Mouse (Mus musculus) CH12.LX (cell line): Measurements from ENCODE around the gene Tctn1. TPM values are rescaled to one million over a fixed set of nuclear protein-coding genes. Genes with fewer than 3 reads are reported as not detected.

ENCODE experiments used
- DNase-seq: peaks from one replicate; pipeline ENCODE4 v3.0.0-alpha.2; 2013; ENCODE audit errors: extremely low read depth
- H3K27ac ChIP-seq: 2 replicates; pipeline ENCODE4 v1.5.1; 2012; ENCODE audit warnings: low read depth, mild to moderate bottlenecking, control low read depth, moderate library complexity; ENCODE audit not compliant: insufficient read depth
- H3K27me3 ChIP-seq: replicated peaks from 2 replicates; pipeline ENCODE3; 2012; ENCODE audit warnings: inconsistent platforms
- H3K36me3 ChIP-seq, 2 experiments: replicated peaks in 1 of 2; 2 replicates each; pipeline versions ENCODE3 to v1.6.1; 2012; ENCODE audit warnings: inconsistent platforms in 1 of 2, low read length in 1 of 2, mild to moderate bottlenecking in 1 of 2, mixed read lengths in 1 of 2, moderate library complexity in 1 of 2; ENCODE audit not compliant: control insufficient read depth in 1 of 2, insufficient read depth in 1 of 2
- H3K4me1 ChIP-seq, 2 experiments: 2 replicates each; pipeline ENCODE4 v1.6.1; 2012; ENCODE audit warnings: inconsistent platforms in 1 of 2, moderate library complexity in 1 of 2; ENCODE audit not compliant: insufficient read depth in 2 of 2, control insufficient read depth in 1 of 2
- H3K4me2 ChIP-seq: 2 replicates; pipeline ENCODE4 v1.6.1; 2012; ENCODE audit warnings: low read depth, mild to moderate bottlenecking, control low read depth; ENCODE audit not compliant: poor library complexity, insufficient read depth, severe bottlenecking
- H3K4me3 ChIP-seq, 3 experiments: fragments of 150-350 bp in 1 of 3; sonication (generic) in 1 of 3; replicated peaks in 1 of 3; 2 replicates each; pipeline versions ENCODE3 to v1.5.1; 2011 to 2012; ENCODE audit warnings: low read depth in 2 of 3, low read length in 2 of 3, mild to moderate bottlenecking in 2 of 3, moderate library complexity in 2 of 3, control low read depth in 1 of 3, improper control_type of control experiment in 1 of 3, inconsistent platforms in 1 of 3, mixed read lengths in 1 of 3; ENCODE audit not compliant: poor library complexity in 1 of 3
- H3K79me2 ChIP-seq: replicated peaks from 2 replicates; pipeline ENCODE4 v1.6.1; 2012; ENCODE audit warnings: mild to moderate bottlenecking, moderate library complexity; ENCODE audit not compliant: control insufficient read depth, poor library complexity, insufficient read depth, severe bottlenecking; ENCODE audit errors: extremely low read depth
- H3K9ac ChIP-seq: 2 replicates; pipeline ENCODE4 v1.6.1; 2012; ENCODE audit warnings: low read depth, mild to moderate bottlenecking, control low read depth, moderate library complexity; ENCODE audit not compliant: insufficient read depth
- H3K9me3 ChIP-seq: replicated peaks from 2 replicates; pipeline ENCODE3; 2012; ENCODE audit warnings: low read length, inconsistent platforms, mixed read lengths
- BHLHE40 ChIP-seq: IDR thresholded peaks from 2 replicates; pipeline ENCODE4 v1.6.1; 2011; ENCODE audit warnings: mild to moderate bottlenecking, low read depth, low read length, improper control_type of control experiment
- CTCF ChIP-seq, 2 experiments: IDR thresholded peaks in 1 of 2; conservative IDR thresholded peaks in 1 of 2; 2 replicates each; pipeline ENCODE4 v1.5.1; 2011 to 2012; ENCODE audit warnings: low read depth in 2 of 2, low read length in 2 of 2, improper control_type of control experiment in 1 of 2, inconsistent platforms in 1 of 2, mild to moderate bottlenecking in 1 of 2, moderate library complexity in 1 of 2
- ELF1 ChIP-seq: IDR thresholded peaks from 2 replicates; pipeline ENCODE4 v1.6.1; 2014; ENCODE audit warnings: low read depth, mild to moderate bottlenecking, inconsistent platforms, low read length, improper control_type of control experiment
- EP300 ChIP-seq: IDR thresholded peaks from 2 replicates; pipeline ENCODE4 v1.6.1; 2011; ENCODE audit warnings: low read length, improper control_type of control experiment
- IRF4 ChIP-seq: IDR thresholded peaks from 2 replicates; pipeline ENCODE4 v1.6.1; 2014; ENCODE audit warnings: low read depth, mild to moderate bottlenecking, inconsistent platforms, low read length, improper control_type of control experiment
- MAFK ChIP-seq: IDR thresholded peaks from 2 replicates; pipeline ENCODE4 v1.6.1; 2011; ENCODE audit warnings: low read length, improper control_type of control experiment; ENCODE audit not compliant: insufficient replicate concordance
- MXI1 ChIP-seq: IDR thresholded peaks from 2 replicates; pipeline ENCODE4 v1.6.1; 2011; ENCODE audit warnings: mild to moderate bottlenecking, low read depth, low read length, improper control_type of control experiment
- NELFE ChIP-seq: IDR thresholded peaks from 2 replicates; pipeline ENCODE4 v1.6.1; 2011; ENCODE audit warnings: low read depth, low read length, improper control_type of control experiment
- NRF1 ChIP-seq: IDR thresholded peaks from 2 replicates; pipeline ENCODE4 v1.6.1; 2014; ENCODE audit warnings: low read depth, mild to moderate bottlenecking, inconsistent platforms, low read length, improper control_type of control experiment, moderate library complexity
- PAX5 ChIP-seq: IDR thresholded peaks from 2 replicates; pipeline ENCODE4 v1.6.1; 2012; ENCODE audit warnings: low read length, inconsistent platforms, mixed read lengths
- POLR2A ChIP-seq: IDR thresholded peaks from 2 replicates; pipeline ENCODE4 v1.6.1; 2011; ENCODE audit warnings: low read depth, mild to moderate bottlenecking, improper control_type of control experiment, low read length
- SIN3A ChIP-seq: IDR thresholded peaks from 2 replicates; pipeline ENCODE4 v1.6.1; 2012; ENCODE audit warnings: low read length, improper control_type of control experiment, inconsistent platforms
- SMC3 ChIP-seq: IDR thresholded peaks from 2 replicates; pipeline ENCODE4 v1.6.1; 2011; ENCODE audit warnings: low read depth, low read length, improper control_type of control experiment
- USF1 ChIP-seq: IDR thresholded peaks from 2 replicates; pipeline ENCODE4 v1.6.1; 2014; ENCODE audit warnings: low read depth, mild to moderate bottlenecking, inconsistent platforms, low read length, improper control_type of control experiment
- USF2 ChIP-seq: conservative IDR thresholded peaks from 2 replicates; pipeline ENCODE4 v1.6.1; 2011; ENCODE audit warnings: low read depth, low read length, improper control_type of control experiment
- ZMIZ1 ChIP-seq: IDR thresholded peaks from 2 replicates; pipeline ENCODE4 v1.6.1; 2012; ENCODE audit warnings: low read depth, mild to moderate bottlenecking, inconsistent platforms, low read length, improper control_type of control experiment
- ZNF384 ChIP-seq: IDR thresholded peaks from 2 replicates; pipeline ENCODE4 v1.6.1; 2012; ENCODE audit warnings: low read depth, low read length, improper control_type of control experiment, inconsistent platforms
- dilution Hi-C: fragments of 300-500 bp; cut with MboI; formaldehyde crosslinking; loops from 2 replicates; pipeline ENCODE4 v1.14.3; 2020; ENCODE audit warnings: low sequenced_read_pairs; ENCODE audit not compliant: extremely low pct_unique_long_range_greater_than_20kb, extremely low pct_ligation_motif_present
- in situ Hi-C: fragments of 300-500 bp; cut with MboI; formaldehyde crosslinking; loops from 3 replicates; pipeline ENCODE4 v1.14.3; 2019; ENCODE audit warnings: low sequenced_read_pairs, low pct_ligation_motif_present, low pct_unique_long_range_greater_than_20kb, mixed read lengths
- polyA plus RNA-seq: library from polyadenylated mRNA; unstranded; fragments of >175 nt; gene quantifications from 2 replicates; pipeline ENCODE4 v1.2.1, GENCODE M21; 2012; ENCODE audit warnings: low read depth; ENCODE audit not compliant: insufficient read length
- total RNA-seq, 2 experiments: library from RNA; depleted of rRNA; stranded (reverse); fragments of 300-350 nt in 1 of 2; fragments of >200 nt in 1 of 2; gene quantifications; 2 replicates each; pipeline ENCODE4 v1.2.3; 2012 to 2014

Tctn1 gene
- total and polyA plus RNA-seq, 3 experiments = 2.9 to 8.8 (median 3.7) TPM

DNA sequence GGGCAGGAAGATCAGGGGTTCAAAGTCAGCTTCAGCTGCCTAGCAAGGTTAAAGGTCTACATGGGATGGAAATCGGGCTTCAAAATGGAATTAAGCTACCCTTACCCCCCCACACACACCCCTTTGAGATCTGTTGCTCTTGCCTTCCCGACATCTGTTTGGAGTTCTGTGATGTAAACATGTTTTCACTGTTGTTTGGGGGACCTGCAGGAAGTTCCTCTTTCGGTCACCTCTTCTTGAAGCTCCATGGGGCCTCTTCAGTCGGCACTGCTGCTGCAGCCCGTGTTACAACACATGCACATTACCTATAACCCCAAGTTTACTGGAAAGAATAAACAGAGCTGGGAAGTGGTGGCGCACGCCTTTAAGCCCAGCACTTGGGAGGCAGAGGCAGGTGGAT is 2.9 kb upstream of the Tctn1 start:
- Histone ChIP-seq H3K4me3 (no peak overlapping the region), H3K27ac (no peak overlapping the region), H3K9ac (no peak overlapping the region), H3K4me1 (peaks cover 2 to 28% of the 10 kb centered on the region in 2 experiments; a peak in 2 of 4 replicates), H3K79me2 (no peaks in the 10 kb centered on the region), H3K9me3 (no peaks in the 10 kb centered on the region), H3K36me3 (no peaks in the 10 kb centered on the region), H3K27me3 (no peaks in the 10 kb centered on the region), H3K4me2 (no peak overlapping the region)
- DNase-seq = no peak
- in situ Hi-C loops (loop anchor here (25.0 kb wide), 1 partner anchor 130 kb away; the partner anchor contains the start of gene Ccdc63), dilution Hi-C loops (no loop called here)
- TF ChIP-seq USF2 (no peak), BHLHE40 (no peak), ELF1 (no peak), USF1 (no peak), IRF4 (no peak), MXI1 (no peak), NRF1 (no peak), EP300 (no peak), PAX5 (no peak), ZNF384 (no peak), ZMIZ1 (no peak), MAFK (no peak)

DNA sequence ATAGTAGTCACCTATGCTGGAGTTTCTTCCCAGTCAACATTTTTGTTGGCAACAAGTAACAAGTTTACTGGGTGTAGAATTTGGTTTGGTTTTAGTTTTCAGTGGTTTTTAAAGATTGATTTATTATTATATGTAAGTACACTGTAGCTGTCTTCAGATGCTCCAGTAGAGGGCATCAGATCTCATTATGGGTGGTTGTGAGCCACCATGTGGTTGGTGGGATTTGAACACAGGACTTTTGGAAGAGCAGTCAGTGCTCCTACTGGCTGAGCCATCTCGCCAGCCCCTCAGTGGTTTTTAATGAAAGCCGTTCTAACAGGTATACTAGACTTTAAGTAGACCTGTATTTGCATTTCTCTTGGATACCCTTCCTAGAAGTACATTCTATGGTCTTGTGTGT is 1.7 kb upstream of the Tctn1 start:
- no peak overlapping the region for H3K4me3 ChIP-seq
- dilution Hi-C loops (no loop called here), in situ Hi-C loops (loop anchor here (25.0 kb wide), 1 partner anchor 129 kb away; the partner anchor contains the start of gene Ccdc63)
- H3K4me2 ChIP-seq = no peak overlapping the region
- DNase-seq = no peak
- no peaks in the 10 kb centered on the region for H3K79me2 ChIP-seq
- H3K36me3 ChIP-seq = peaks cover 5 to 6% of the 10 kb centered on the region in 2 experiments
- H3K9me3 ChIP-seq = no peaks in the 10 kb centered on the region
- H3K27ac ChIP-seq = no peak overlapping the region
- no peak for TF ChIP-seq POLR2A
- peak; percentile 25 for TF ChIP-seq SMC3
- no peak for TF ChIP-seq SIN3A
- peak in 1 of 2 experiments; percentile 56; a peak in 2 of 4 replicates for TF ChIP-seq CTCF (conservative IDR thresholded peaks at IDR 0.05 in 1 of 2, IDR thresholded peaks at IDR 0.05 in 1 of 2; ENCODE audit: low read depth in 2 of 2, low read length in 2 of 2)
- TF ChIP-seq NELFE = 0 out of 2 replicates have a peak, but pooled peaks have one; percentile 4
- TF ChIP-seq, all 38 proteins: peak for 3
- Histone ChIP-seq H3K27me3 (no peaks in the 10 kb centered on the region), H3K9ac (no peak overlapping the region), H3K4me1 (peaks cover 5 to 40% of the 10 kb centered on the region in 2 experiments; a peak in 2 of 4 replicates)
